Mouse (Mus musculus) E14TG2a.4 (cell line): ENCODE results near the gene Ablim1.

Experiments used
- H3K27me3 ChIP-seq: 2 replicates; pipeline ENCODE4 v1.6.1; 2014; ENCODE audit warnings: low read length, control low read depth; ENCODE audit not compliant: insufficient read depth
- H3K36me3 ChIP-seq: 2 replicates; pipeline ENCODE4 v1.6.1; 2014; ENCODE audit warnings: low read length, control low read depth; ENCODE audit not compliant: insufficient read depth
- H3K4me1 ChIP-seq: replicated peaks from 2 replicates; pipeline ENCODE4 v1.6.1; 2014; ENCODE audit warnings: low read depth, low read length, control low read depth
- H3K4me3 ChIP-seq: replicated peaks from 2 replicates; pipeline ENCODE4 v1.5.1; 2014; ENCODE audit warnings: mild to moderate bottlenecking, low read length
- H3K9me3 ChIP-seq: 2 replicates; pipeline ENCODE4 v1.6.1; 2014; ENCODE audit warnings: low read length, control low read depth
- CTCF ChIP-seq: conservative IDR thresholded peaks from 2 replicates; pipeline ENCODE4 v1.5.1; 2014; ENCODE audit warnings: low read length
- NANOG ChIP-seq: IDR thresholded peaks from 2 replicates; pipeline ENCODE4 v1.6.1; 2014; ENCODE audit warnings: borderline replicate concordance, low read length, mixed read lengths
- POU5F1 ChIP-seq: IDR thresholded peaks from 2 replicates; pipeline ENCODE4 v1.6.1; 2014; ENCODE audit warnings: low read length, borderline replicate concordance

The Ablim1 gene

GRCm38 (mm10) chr19:57174045-57174444 lies 140.7 kb downstream of the Ablim1 start:
- H3K36me3 ChIP-seq: no peaks in the 10 kb centered on the region
- H3K4me3 ChIP-seq: no peak overlapping the region
- TF ChIP-seq CTCF (no peak), NANOG (no peak), POU5F1 (no peak)
- no peaks in the 10 kb centered on the region for H3K27me3 ChIP-seq
- H3K9me3 ChIP-seq: no peaks in the 10 kb centered on the region
- H3K4me1 ChIP-seq: peaks cover 8% of the 10 kb centered on the region; the same call in 1 of the 2 replicates

- TF ChIP-seq POU5F1: no peak
- TF ChIP-seq CTCF: no peak
- no peak for TF ChIP-seq NANOG
- peaks cover 8% of the 10 kb centered on the region; the same call in 1 of the 2 replicates for H3K4me1 ChIP-seq
- H3K9me3 ChIP-seq: no peaks in the 10 kb centered on the region
- no peak overlapping the region for H3K4me3 ChIP-seq
- no peaks in the 10 kb centered on the region for H3K36me3 ChIP-seq
- H3K27me3 ChIP-seq: no peaks in the 10 kb centered on the region
These were observed 142.4 kb downstream of the Ablim1 start for GRCm38 (mm10) chr19:57172321-57172720.

- TF ChIP-seq POU5F1: no peak
- no peak for TF ChIP-seq NANOG
- no peak for TF ChIP-seq CTCF
- no peaks in the 10 kb centered on the region for H3K36me3 ChIP-seq
- no peaks in the 10 kb centered on the region for H3K27me3 ChIP-seq
- H3K4me3 ChIP-seq: no peak overlapping the region
- no peaks in the 10 kb centered on the region for H3K9me3 ChIP-seq
- peaks cover 8% of the 10 kb centered on the region; the same call in 1 of the 2 replicates for H3K4me1 ChIP-seq
These were observed 143.8 kb downstream of the Ablim1 start for GRCm38 (mm10) chr19:57170880-57171279.

GRCm38 (mm10) chr19:57169485-57169884 lies 145.2 kb downstream of the Ablim1 start:
- TF ChIP-seq NANOG: no peak
- no peak for TF ChIP-seq POU5F1
- Histone ChIP-seq H3K4me1 (peaks cover 8% of the 10 kb centered on the region; the same call in 1 of the 2 replicates), H3K27me3 (no peaks in the 10 kb centered on the region)

GRCm38 (mm10) chr19:57167721-57168120 lies 147.0 kb downstream of the Ablim1 start:
- Histone ChIP-seq H3K4me1 (no peaks in the 10 kb centered on the region), H3K36me3 (no peaks in the 10 kb centered on the region), H3K9me3 (no peaks in the 10 kb centered on the region), H3K4me3 (no peak overlapping the region), H3K27me3 (no peaks in the 10 kb centered on the region)
- TF ChIP-seq NANOG: no peak
- TF ChIP-seq CTCF: no peak
- TF ChIP-seq POU5F1: no peak

More at GRCm38 (mm10) chr19:57169485-57169884, 145.2 kb downstream of the Ablim1 start:
- Histone ChIP-seq H3K4me3 (no peak overlapping the region), H3K9me3 (no peaks in the 10 kb centered on the region), H3K36me3 (no peaks in the 10 kb centered on the region)

GRCm38 (mm10) chr19:57164882-57165281 lies 149.8 kb downstream of the Ablim1 start:
- peaks cover 4% of the 10 kb centered on the region; the same call in 1 of the 2 replicates for H3K4me1 ChIP-seq
- no peaks in the 10 kb centered on the region; the same call in 1 of the 2 replicates for H3K27me3 ChIP-seq
- H3K4me3 ChIP-seq: no peak overlapping the region
- H3K9me3 ChIP-seq: no peaks in the 10 kb centered on the region
- H3K36me3 ChIP-seq: no peaks in the 10 kb centered on the region
- no peak for TF ChIP-seq CTCF
- no peak for TF ChIP-seq POU5F1
- no peak for TF ChIP-seq NANOG

- TF ChIP-seq CTCF: no peak
- no peak for TF ChIP-seq POU5F1
- no peak for TF ChIP-seq NANOG
- Histone ChIP-seq H3K9me3 (no peaks in the 10 kb centered on the region), H3K4me1 (peaks cover 4% of the 10 kb centered on the region; the same call in 1 of the 2 replicates), H3K27me3 (no peaks in the 10 kb centered on the region; the same call in 1 of the 2 replicates), H3K36me3 (no peaks in the 10 kb centered on the region), H3K4me3 (no peak overlapping the region)
These were observed 151.4 kb downstream of the Ablim1 start for GRCm38 (mm10) chr19:57163315-57163714.

GRCm38 (mm10) chr19:57161978-57162727 lies 152.6 kb downstream of the Ablim1 start:
- H3K27me3 ChIP-seq: no peaks in the 10 kb centered on the region; the same call in 1 of the 2 replicates

More at GRCm38 (mm10) chr19:57161978-57162727, 152.6 kb downstream of the Ablim1 start:
- TF ChIP-seq NANOG (no peak), CTCF (no peak), POU5F1 (no peak)
- no peak overlapping the region for H3K4me3 ChIP-seq
- H3K36me3 ChIP-seq: no peaks in the 10 kb centered on the region
- peaks cover 4% of the 10 kb centered on the region; the same call in 1 of the 2 replicates for H3K4me1 ChIP-seq
- no peaks in the 10 kb centered on the region for H3K9me3 ChIP-seq
